Comparison of ENCODE assay signal across 8 mouse cellular contexts in the genomic region with DNA sequence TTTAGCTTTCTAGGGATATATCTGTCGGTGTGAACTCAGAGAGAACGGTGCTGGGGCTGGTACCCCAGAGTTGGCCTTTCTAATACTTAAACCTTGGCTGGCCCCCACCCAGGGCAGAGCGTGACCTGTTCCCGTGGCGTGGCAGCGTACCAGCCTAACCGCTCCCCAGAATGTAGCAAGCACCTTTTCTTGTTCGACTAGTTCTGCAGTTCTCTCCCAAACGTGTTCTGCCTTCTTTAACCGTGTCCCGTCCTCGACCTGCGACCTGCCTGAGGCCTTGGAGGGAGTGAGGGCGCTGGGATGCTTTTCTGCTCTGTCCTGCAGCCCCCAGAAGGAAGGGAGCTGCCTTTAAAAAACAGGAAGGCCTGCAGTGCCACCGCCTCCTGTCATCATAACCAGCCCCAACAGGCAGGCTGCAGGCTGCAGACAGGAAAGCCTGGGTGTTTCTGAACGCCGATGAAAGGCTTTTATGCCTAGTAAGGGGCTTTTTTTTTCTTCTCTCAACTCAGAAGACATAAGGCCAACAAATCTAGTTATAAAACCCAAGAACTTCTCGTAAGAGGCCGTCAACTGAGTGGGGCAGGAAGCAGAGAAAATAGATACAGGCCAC. TPM values are rescaled to one million over a fixed set of nuclear protein-coding genes. Genes with fewer than 3 reads are reported as not detected.
DNase-seq lines count a peak whose midpoint lies in the region; ATAC-seq and TF ChIP-seq lines count a peak whose summit lies in the region.

No protein-coding gene starts in this region.

- WGBS in heart, embryonic 14.5 days = 59% methylated on average over 19 of the region's 19 CpGs
- WGBS in heart, embryonic 11.5 days (ENCODE audit: insufficient replicate concordance) = 63% methylated on average over 19 of the region's 19 CpGs
- 78% methylated on average over 19 of the region's 19 CpGs for whole genome bisulfite sequencing in neural tube, embryonic 11.5 days
- WGBS in neural tube, embryonic 15.5 days = 77% methylated on average over 19 of the region's 19 CpGs
- 52% methylated on average over 19 of the region's 19 CpGs for WGBS in limb, embryonic 14.5 days

- H3K4me3 ChIP-seq in heart, embryonic 14.5 days (ENCODE audit: control insufficient read depth in 1 of 2, insufficient read depth in 1 of 2, low read depth in 1 of 2, low read length in 2 of 2) = no peak overlapping the region
- H3K4me3 ChIP-seq in heart, embryonic 11.5 days (ENCODE audit: low read depth, low read length) = no peak overlapping the region
- no peak overlapping the region for H3K4me3 ChIP-seq in neural tube, embryonic 11.5 days (ENCODE audit: low read depth, low read length)
- H3K4me3 ChIP-seq in neural tube, embryonic 15.5 days (replicated peaks) = no peak overlapping the region
- H3K4me3 ChIP-seq in limb, embryonic 14.5 days (replicated peaks; ENCODE audit: low read length) = no peak overlapping the region

- no peak for ATAC-seq in heart, embryonic 14.5 days (ENCODE audit: insufficient number of reproducible peaks, insufficient read depth, low FRiP score, low read depth)
- ATAC-seq in heart, embryonic 11.5 days (replicated peaks; ENCODE audit: insufficient number of reproducible peaks, low FRiP score, low TSS enrichment) = no peak
- ATAC-seq in neural tube, embryonic 11.5 days (ENCODE audit: insufficient read depth, low FRiP score, low TSS enrichment) = no peak
- no peak for ATAC-seq in neural tube, embryonic 15.5 days (ENCODE audit: low FRiP score)
- ATAC-seq in limb, embryonic 14.5 days (ENCODE audit: low FRiP score, low read depth) = no peak

- no peak for TF ChIP-seq POLR2A in limb, embryonic 14.5 days (IDR thresholded peaks at IDR 0.05; ENCODE audit: borderline replicate concordance, extremely low read depth, insufficient read depth, insufficient read length)

- H3K4me2 ChIP-seq in heart, embryonic 14.5 days (ENCODE audit: low read length) = no peak overlapping the region
- H3K4me2 ChIP-seq in heart, embryonic 11.5 days = no peak overlapping the region
- H3K4me2 ChIP-seq in neural tube, embryonic 11.5 days (ENCODE audit: low read depth) = no peak overlapping the region
- no peak overlapping the region for H3K4me2 ChIP-seq in neural tube, embryonic 15.5 days
- no peak overlapping the region for H3K4me2 ChIP-seq in limb, embryonic 14.5 days (replicated peaks; ENCODE audit: low read depth, low read length, severe bottlenecking)

- 0 out of 4 replicates have a peak overlapping the region, but pooled peaks of 1 of the 2 experiments have one; percentile 6 for H3K27ac ChIP-seq in heart, embryonic 14.5 days (replicated peaks in 1 of 2; ENCODE audit: control insufficient read depth in 1 of 2, insufficient read depth in 1 of 2, low read depth in 2 of 2, low read length in 2 of 2)
- no peak overlapping the region for H3K27ac ChIP-seq in heart, embryonic 11.5 days (ENCODE audit: low read depth, low read length)
- H3K27ac ChIP-seq in neural tube, embryonic 11.5 days (ENCODE audit: low read depth, low read length) = no peak overlapping the region
- H3K27ac ChIP-seq in neural tube, embryonic 15.5 days (replicated peaks) = no peak overlapping the region; the same call in 1 of the 2 replicates
- 0 out of 2 replicates have a peak overlapping the region, but pooled peaks have one; percentile 9 for H3K27ac ChIP-seq in limb, embryonic 14.5 days (replicated peaks; ENCODE audit: low read depth, low read length)

- peak overlapping the region; percentile 8; the same call in 1 of the 2 replicates for H3K9ac ChIP-seq in heart, embryonic 14.5 days (ENCODE audit: low read length)
- no peak overlapping the region for H3K9ac ChIP-seq in heart, embryonic 11.5 days (ENCODE audit: low read depth, low read length)
- H3K9ac ChIP-seq in neural tube, embryonic 11.5 days (ENCODE audit: low read length) = 0 out of 2 replicates have a peak overlapping the region, but pooled peaks have one; percentile 18
- no peak overlapping the region for H3K9ac ChIP-seq in neural tube, embryonic 15.5 days (replicated peaks)
- no peak overlapping the region for H3K9ac ChIP-seq in limb, embryonic 14.5 days (ENCODE audit: low read depth, low read length, severe bottlenecking)

- no peak for DNase-seq in neural tube, embryonic 11.5 days (ENCODE audit: low spot score)
- DNase-seq in limb, embryonic 14.5 days (ENCODE audit: low spot score) = no peak
- peak; percentile 63 for DNase-seq in thymus, postnatal 14 days
- DNase-seq in right cerebral cortex, adult 2 months (ENCODE audit: low spot score in 2 of 2) = no peak
- DNase-seq in kidney, postnatal 14 days = no peak

- no peaks in the 10 kb centered on the region for H3K9me3 ChIP-seq in heart, embryonic 14.5 days (ENCODE audit: control insufficient read depth, low read length)
- no peaks in the 10 kb centered on the region for H3K9me3 ChIP-seq in heart, embryonic 11.5 days (replicated peaks; ENCODE audit: control insufficient read depth, low read length)
- no peaks in the 10 kb centered on the region for H3K9me3 ChIP-seq in neural tube, embryonic 11.5 days (ENCODE audit: control insufficient read depth, low read length)
- no peaks in the 10 kb centered on the region for H3K9me3 ChIP-seq in neural tube, embryonic 15.5 days (replicated peaks)
- no peaks in the 10 kb centered on the region for H3K9me3 ChIP-seq in limb, embryonic 14.5 days (ENCODE audit: control insufficient read depth, low read length)

- H3K27me3 ChIP-seq in heart, embryonic 14.5 days (ENCODE audit: control insufficient read depth, insufficient read depth, low read length) = no peaks in the 10 kb centered on the region
- no peaks in the 10 kb centered on the region for H3K27me3 ChIP-seq in heart, embryonic 11.5 days (ENCODE audit: control insufficient read depth, insufficient read depth, low read length)
- H3K27me3 ChIP-seq in neural tube, embryonic 11.5 days (ENCODE audit: control insufficient read depth, insufficient read depth, low read length) = no peaks in the 10 kb centered on the region
- no peaks in the 10 kb centered on the region for H3K27me3 ChIP-seq in neural tube, embryonic 15.5 days (replicated peaks)
- H3K27me3 ChIP-seq in limb, embryonic 14.5 days (ENCODE audit: control insufficient read depth, insufficient read depth, low read length) = no peaks in the 10 kb centered on the region

- peaks cover 9% of the 10 kb centered on the region; the same call in 1 of the 2 replicates for H3K36me3 ChIP-seq in heart, embryonic 14.5 days (ENCODE audit: control insufficient read depth, insufficient read depth, low read length)
- H3K36me3 ChIP-seq in heart, embryonic 11.5 days (ENCODE audit: control insufficient read depth, insufficient read depth, low read length) = no peaks in the 10 kb centered on the region
- H3K36me3 ChIP-seq in neural tube, embryonic 11.5 days (ENCODE audit: control insufficient read depth, insufficient read depth, low read length) = peaks cover 3% of the 10 kb centered on the region; the same call in 1 of the 2 replicates
- H3K36me3 ChIP-seq in neural tube, embryonic 15.5 days = peaks cover 17% of the 10 kb centered on the region
- H3K36me3 ChIP-seq in limb, embryonic 14.5 days (ENCODE audit: control insufficient read depth, insufficient read depth, low read length) = peaks cover 15% of the 10 kb centered on the region

- H3K4me1 ChIP-seq in heart, embryonic 14.5 days (ENCODE audit: control insufficient read depth in 2 of 2, insufficient read depth in 2 of 2, low read length in 2 of 2) = peaks cover 11 to 18% of the 10 kb centered on the region in 2 experiments
- peaks cover 23% of the 10 kb centered on the region for H3K4me1 ChIP-seq in heart, embryonic 11.5 days (ENCODE audit: control insufficient read depth, insufficient read depth, low read length)
- peaks cover 10% of the 10 kb centered on the region for H3K4me1 ChIP-seq in neural tube, embryonic 11.5 days (ENCODE audit: control insufficient read depth, insufficient read depth, low read length)
- peaks cover 22% of the 10 kb centered on the region for H3K4me1 ChIP-seq in neural tube, embryonic 15.5 days
- no peaks in the 10 kb centered on the region for H3K4me1 ChIP-seq in limb, embryonic 14.5 days (ENCODE audit: control insufficient read depth, insufficient read depth, low read length)

RNA-seq across cellular contexts. Expression of a gene that starts 10.0 kb away (rescaled TPM):
- polyA plus RNA-seq in heart, embryonic 14.5 days (2014; fragmentation: Nextera tagmentation; extraction: Ambion mirVana) = 39.1 and 40.6 TPM in 2 replicates
- 55.7 and 57.1 TPM in 2 replicates for polyA plus RNA-seq in heart, embryonic 11.5 days (2014; fragmentation: Nextera tagmentation; extraction: Ambion mirVana)
- polyA plus RNA-seq in neural tube, embryonic 11.5 days (2014; fragmentation: Nextera tagmentation; extraction: Ambion mirVana) = 68.9 and 72.6 TPM in 2 replicates
- 39.2 and 69.0 TPM in 2 replicates for polyA plus RNA-seq in neural tube, embryonic 15.5 days (2015; fragmentation: Nextera tagmentation; extraction: Ambion mirVana)
- 132 and 144 TPM in 2 replicates for polyA plus RNA-seq in limb, embryonic 14.5 days (2012; rRNA removed)
- polyA plus RNA-seq in limb, embryonic 14.5 days (2014; fragmentation: Nextera tagmentation; extraction: Ambion mirVana) = 229 and 289 TPM in 2 replicates

RNA-seq across cellular contexts. Expression of a gene that starts 22.6 kb away (rescaled TPM):
- polyA plus RNA-seq in heart, embryonic 14.5 days (2014; fragmentation: Nextera tagmentation; extraction: Ambion mirVana) = 0.78 and 0.84 TPM in 2 replicates
- 0.87 and 0.97 TPM in 2 replicates for polyA plus RNA-seq in heart, embryonic 11.5 days (2014; fragmentation: Nextera tagmentation; extraction: Ambion mirVana)
- polyA plus RNA-seq in neural tube, embryonic 11.5 days (2014; fragmentation: Nextera tagmentation; extraction: Ambion mirVana) = 0.32 and 0.81 TPM in 2 replicates
- polyA plus RNA-seq in neural tube, embryonic 15.5 days (2015; fragmentation: Nextera tagmentation; extraction: Ambion mirVana) = 1.4 and 1.6 TPM in 2 replicates
- 44.9 and 68.2 TPM in 2 replicates for polyA plus RNA-seq in limb, embryonic 14.5 days (2012; rRNA removed)
- 12.9 TPM in 2 replicates for polyA plus RNA-seq in limb, embryonic 14.5 days (2014; fragmentation: Nextera tagmentation; extraction: Ambion mirVana)

RNA-seq across cellular contexts. Expression of a gene that starts 26.8 kb away (rescaled TPM):
- 6.8 and 8.0 TPM in 2 replicates for polyA plus RNA-seq in heart, embryonic 14.5 days (2014; fragmentation: Nextera tagmentation; extraction: Ambion mirVana)
- polyA plus RNA-seq in heart, embryonic 11.5 days (2014; fragmentation: Nextera tagmentation; extraction: Ambion mirVana) = 8.0 and 8.3 TPM in 2 replicates
- 12.8 and 14.3 TPM in 2 replicates for polyA plus RNA-seq in neural tube, embryonic 11.5 days (2014; fragmentation: Nextera tagmentation; extraction: Ambion mirVana)
- polyA plus RNA-seq in neural tube, embryonic 15.5 days (2015; fragmentation: Nextera tagmentation; extraction: Ambion mirVana) = 14.1 and 15.6 TPM in 2 replicates
- polyA plus RNA-seq in limb, embryonic 14.5 days (2012; rRNA removed) = 29.9 and 33.6 TPM in 2 replicates
- polyA plus RNA-seq in limb, embryonic 14.5 days (2014; fragmentation: Nextera tagmentation; extraction: Ambion mirVana) = 10.7 and 13.0 TPM in 2 replicates

Comparison
In these comparisons a context has a peak if more than half of its experiments do, and no peak if none do; other contexts are left out.
1. H3K9ac ChIP-seq: peak in heart, embryonic 14.5 days (single experiment) and neural tube, embryonic 11.5 days (single experiment); none in heart, embryonic 11.5 days (single experiment), neural tube, embryonic 15.5 days (single experiment) and limb, embryonic 14.5 days (single experiment).